Mouse (Mus musculus): Measurements from ENCODE around the gene Smc4.
A peak's percentile ranks its signal among the peaks of the same experiment; 100 is the strongest.

Smc4 gene

GRCm38 (mm10) chr3:69004437-69005337, at the start of gene Smc4, which contains the start of gene Ift80:
Gene Smc4 (plus strand): TSS chr3:69004738.
Gene Ift80 (minus strand): TSS chr3:69004570.
- DNase-seq = peak; percentile 94

GRCm38 (mm10) chr3:68956454-68956853, 48.1 kb upstream of the Smc4 start:
- DNase-seq = no peak

DNA sequence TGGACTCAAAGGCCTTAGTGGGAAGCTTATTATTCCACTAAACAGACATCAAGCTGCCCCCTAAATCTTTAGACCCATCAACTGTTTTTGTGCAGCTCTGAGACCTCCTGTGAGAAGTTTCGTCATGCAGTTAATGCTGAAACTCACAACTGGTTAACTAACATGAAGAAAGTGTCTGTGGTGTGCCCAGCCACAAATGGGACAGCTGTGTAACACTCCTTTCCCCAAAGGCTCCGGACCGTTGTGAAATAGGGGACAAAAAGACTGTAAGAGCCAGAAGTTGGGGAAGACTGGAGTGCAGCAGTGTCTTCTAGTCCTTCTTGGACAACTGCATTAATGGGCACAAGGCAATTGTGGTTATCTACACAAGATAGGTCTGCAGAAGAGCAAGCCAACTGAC, 47.1 kb upstream of the Smc4 start:
- no peak for DNase-seq

GRCm38 (mm10) chr3:68964682-68965081, 39.9 kb upstream of the Smc4 start:
- no peak for DNase-seq

GRCm38 (mm10) chr3:68966527-68967285, 37.8 kb upstream of the Smc4 start:
- DNase-seq = no peak

GRCm38 (mm10) chr3:68967404-68967803, 37.1 kb upstream of the Smc4 start:
- DNase-seq = no peak

- DNase-seq = no peak
These were observed 35.4 kb upstream of the Smc4 start for GRCm38 (mm10) chr3:68969091-68969590.

DNA sequence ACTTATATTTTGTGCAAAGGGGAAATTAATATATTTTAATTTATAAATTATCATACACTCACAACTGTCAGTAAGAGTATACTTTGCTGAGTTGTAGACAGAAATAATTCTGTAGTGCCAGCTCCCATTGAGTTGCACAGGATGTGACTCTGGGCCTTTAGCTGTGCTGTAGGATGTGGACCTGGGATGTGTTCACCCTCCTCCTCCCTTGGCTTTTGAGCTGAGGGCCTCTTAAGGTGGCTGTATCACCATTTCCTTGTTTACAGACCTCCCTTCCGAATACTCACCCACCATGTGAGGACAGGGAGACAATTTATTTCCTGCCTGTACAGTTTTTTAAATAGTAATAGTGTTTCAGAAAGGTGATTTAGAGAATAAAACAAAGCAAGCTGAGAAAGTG, 31.0 kb upstream of the Smc4 start:
- no peak for DNase-seq

DNA sequence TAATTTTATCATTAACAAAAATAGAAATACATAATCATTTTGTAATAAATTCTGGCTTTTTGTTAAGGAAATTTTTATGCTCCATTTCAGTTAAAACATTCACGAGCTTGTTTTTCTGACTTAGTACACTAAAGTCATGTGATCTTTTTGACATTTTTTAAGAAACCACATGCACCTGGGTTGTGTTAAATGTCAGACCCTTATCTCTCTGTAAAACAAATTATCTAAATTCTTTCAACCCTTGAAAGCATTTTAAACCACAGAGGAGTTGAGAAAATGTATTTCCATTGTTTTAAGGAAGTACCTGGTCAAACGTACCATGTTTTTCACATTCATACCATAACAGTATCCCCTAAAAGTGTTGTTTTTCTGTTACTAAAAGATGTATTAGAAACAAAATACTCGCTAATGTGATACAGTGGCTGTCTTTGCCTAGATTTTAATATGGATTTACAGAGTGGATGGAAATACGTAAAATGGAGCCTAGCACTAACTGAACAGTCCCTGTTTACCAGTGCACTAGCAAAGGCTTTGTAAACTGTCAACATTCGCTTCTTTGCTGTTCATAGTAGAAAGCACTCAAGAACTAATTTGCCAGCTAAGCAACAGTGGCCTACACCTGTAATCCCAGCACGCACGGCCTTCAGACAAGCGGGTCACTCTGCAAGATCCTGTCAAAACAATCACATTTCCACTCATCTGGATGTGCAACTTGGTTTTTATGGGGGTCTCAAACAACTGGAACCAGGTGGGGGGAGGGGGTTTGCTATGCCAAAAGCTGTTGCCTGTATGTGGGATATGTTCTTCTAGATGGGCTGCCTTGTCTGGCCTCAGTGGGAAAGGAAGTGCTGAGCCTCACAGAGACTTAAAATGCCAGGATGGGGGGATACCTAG, 29.7 kb upstream of the Smc4 start:
- DNase-seq = no peak

GRCm38 (mm10) chr3:68975533-68976490, 28.7 kb upstream of the Smc4 start:
- no peak for DNase-seq

DNA sequence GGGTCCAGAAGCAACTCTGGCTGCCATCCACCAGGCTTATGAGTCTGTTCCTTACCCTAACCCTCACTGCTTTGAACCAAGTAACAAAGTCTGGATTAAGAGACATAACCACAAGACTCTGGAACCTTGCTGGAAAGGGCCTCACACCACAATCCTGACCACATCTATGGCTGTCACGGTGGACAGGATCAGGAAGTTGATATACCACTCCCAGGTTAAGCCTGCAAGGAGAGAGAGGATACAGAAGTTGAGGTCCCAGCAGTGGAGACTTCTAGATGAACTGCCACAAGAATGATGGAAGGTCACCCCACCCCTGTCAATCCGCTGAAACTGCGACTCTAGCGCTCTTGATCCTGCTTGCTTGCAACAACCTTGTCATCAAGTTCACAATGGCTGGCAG, 26.8 kb upstream of the Smc4 start:
- DNase-seq = no peak

GRCm38 (mm10) chr3:68979187-68979586, 25.4 kb upstream of the Smc4 start:
- DNase-seq = no peak

DNA sequence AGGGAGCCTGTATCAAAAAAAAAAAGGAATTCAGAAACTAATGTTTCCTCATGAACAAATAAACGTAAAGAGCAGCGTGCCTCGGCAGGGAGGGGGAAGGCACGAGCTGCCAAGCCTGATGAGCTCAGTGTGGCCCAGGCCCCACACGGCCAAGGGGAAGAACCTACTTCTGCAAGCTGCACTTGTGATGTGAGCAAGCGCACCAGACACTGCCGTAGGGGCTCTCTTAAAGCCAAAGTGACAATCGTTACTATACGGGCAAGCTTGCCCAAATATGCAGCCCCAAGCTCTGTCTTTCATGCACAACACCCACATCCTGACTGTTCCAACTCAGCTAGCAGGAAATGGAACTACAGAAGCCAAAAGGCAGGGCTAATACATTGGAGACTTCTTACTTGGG, 23.6 kb upstream of the Smc4 start:
- DNase-seq = no peak

DNA sequence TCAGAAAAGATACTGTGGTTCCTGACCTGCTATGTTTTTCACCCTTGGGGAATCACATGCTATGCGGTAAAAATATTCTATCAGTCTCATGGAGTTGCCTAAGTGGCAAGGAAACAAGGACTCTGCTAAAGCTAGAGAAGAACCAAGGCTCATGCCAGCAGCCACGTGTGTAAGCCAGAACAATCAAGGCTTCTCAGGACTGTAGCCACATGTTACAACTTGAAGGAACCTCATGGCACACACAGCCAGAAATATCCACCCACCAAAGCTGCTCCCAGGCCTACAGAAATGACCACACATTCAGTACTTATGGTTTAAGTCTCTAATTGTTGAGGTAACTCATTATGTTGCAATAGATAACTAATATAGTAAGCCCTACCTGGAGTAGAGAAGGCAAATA, 18.0 kb upstream of the Smc4 start:
- DNase-seq = no peak

- DNase-seq = peak; percentile 8
These were observed 1.8 kb upstream of the Smc4 start for GRCm38 (mm10) chr3:69002781-69003180.

DNA sequence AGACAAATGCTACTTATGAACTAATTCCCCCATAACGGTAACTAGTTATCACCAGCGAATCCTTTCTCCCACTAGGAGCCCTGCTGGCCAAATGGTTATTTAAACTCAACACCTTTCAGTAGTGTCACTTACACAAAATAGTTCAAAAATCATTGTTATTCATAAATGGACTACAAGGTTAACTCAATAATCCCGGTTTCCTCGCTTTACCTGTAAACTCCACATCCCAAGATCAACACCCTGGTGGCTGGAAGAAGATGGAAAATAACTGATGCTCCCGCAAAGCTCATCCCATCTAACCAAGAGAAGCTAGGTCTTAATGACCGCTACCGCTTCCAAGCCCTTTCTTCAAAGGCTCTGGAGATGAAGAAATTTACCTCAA, 492 bp upstream of the Smc4 start:
- no peak for DNase-seq

GRCm38 (mm10) chr3:69005338-69006245, 1.1 kb downstream of the Smc4 start:
- peak; percentile 72 for DNase-seq

DNA sequence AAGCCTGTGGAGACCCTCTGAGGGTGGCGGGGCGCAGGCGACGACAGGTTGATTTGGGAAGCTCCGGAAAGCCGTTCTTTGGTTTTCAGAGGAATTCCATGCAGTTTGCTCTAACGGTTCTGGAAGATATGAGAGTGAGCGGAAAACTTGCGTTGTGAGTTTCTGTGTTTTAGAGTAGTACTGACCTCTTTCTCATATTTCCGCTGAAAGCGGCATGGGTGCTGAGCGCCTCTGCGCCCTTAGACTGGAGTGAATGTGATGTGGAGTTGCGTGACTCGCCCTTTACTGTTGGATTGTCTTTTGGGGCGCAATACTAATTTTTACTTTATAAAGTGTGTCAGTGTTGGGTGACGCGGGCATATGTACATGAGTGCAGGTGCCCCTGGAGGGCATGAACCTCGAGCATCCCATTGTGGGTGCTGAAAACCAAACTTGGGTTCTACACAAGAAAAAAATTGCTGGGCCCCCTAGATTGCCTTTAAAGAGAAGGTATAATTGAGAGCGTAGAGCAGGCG, 1.8 kb downstream of the Smc4 start:
- peak; percentile 13 for DNase-seq

DNA sequence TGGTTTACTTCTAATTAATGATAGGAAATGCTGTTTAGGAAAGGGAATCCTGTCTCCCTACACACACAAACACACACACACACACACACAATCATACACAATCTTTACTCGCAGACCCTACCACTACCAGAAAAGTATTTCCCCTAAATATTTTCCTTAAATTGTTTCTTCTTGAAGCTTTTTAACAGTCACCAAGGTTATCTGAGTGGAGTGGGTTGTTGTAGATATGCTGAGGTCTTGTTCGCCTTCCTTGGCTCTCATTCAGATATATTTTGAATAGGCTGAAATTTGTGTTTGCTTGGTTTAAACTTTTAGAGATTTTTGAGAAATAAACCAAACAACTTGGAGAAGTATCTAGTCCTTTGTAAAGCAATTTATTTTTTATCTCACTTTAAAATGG, 4.3 kb downstream of the Smc4 start:
- no peak for DNase-seq

- no peak for DNase-seq
These were observed 12.6 kb downstream of the Smc4 start for GRCm38 (mm10) chr3:69017181-69017580.
